Mouse (Mus musculus): ENCODE results near the gene Galnt9. TPM values are rescaled to one million over a fixed set of nuclear protein-coding genes. Genes with fewer than 3 reads are reported as not detected.

Gene Galnt9
- polyA plus RNA-seq, 1 experiment from 2014 or later: not detected

GRCm38 (mm10) chr5:110545311-110545710, 1.2 kb downstream of the Galnt9 start:
- Histone ChIP-seq H3K9me3 (replicated peaks) (no peaks in the 10 kb centered on the region), H3K36me3 (no peaks in the 10 kb centered on the region), H3K4me3 (no peak overlapping the region), H3K27ac (no peak overlapping the region), H3K27me3 (ENCODE audit: low read depth, poor library complexity, severe bottlenecking) (peaks cover 83% of the 10 kb centered on the region), H3K4me1 (peaks cover 12% of the 10 kb centered on the region)
- WGBS: 82% methylated on average over 7 of the region's 7 CpGs
- DNase-seq (ENCODE audit: low spot score): no peak

DNA sequence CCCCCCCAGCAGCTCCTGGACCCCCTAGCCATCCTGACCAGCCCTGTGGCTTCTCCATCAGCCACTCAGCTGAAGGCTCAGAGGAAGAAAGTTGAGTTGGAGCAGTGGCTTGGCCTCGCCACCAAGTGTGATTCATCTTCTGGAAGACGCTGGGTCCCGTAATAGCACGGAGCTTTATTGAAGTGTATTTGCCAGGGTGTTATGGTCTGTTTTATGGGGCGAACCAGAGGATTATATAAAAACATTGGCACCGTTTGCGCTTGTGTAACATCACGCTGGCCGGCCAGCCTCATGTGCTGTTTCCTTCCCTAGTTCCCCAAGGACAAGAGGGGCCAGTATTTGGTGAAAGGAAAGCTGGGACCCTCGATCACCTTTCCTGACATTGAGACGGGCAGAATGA, 2.0 kb downstream of the Galnt9 start:
- Histone ChIP-seq H3K4me1 (peaks cover 12% of the 10 kb centered on the region), H3K27me3 (ENCODE audit: low read depth, poor library complexity, severe bottlenecking) (peaks cover 83% of the 10 kb centered on the region), H3K4me3 (no peak overlapping the region), H3K9me3 (replicated peaks) (no peaks in the 10 kb centered on the region), H3K27ac (no peak overlapping the region), H3K36me3 (no peaks in the 10 kb centered on the region)
- 88% methylated on average over 11 of the region's 11 CpGs for WGBS
- no peak for DNase-seq (ENCODE audit: low spot score)

DNA sequence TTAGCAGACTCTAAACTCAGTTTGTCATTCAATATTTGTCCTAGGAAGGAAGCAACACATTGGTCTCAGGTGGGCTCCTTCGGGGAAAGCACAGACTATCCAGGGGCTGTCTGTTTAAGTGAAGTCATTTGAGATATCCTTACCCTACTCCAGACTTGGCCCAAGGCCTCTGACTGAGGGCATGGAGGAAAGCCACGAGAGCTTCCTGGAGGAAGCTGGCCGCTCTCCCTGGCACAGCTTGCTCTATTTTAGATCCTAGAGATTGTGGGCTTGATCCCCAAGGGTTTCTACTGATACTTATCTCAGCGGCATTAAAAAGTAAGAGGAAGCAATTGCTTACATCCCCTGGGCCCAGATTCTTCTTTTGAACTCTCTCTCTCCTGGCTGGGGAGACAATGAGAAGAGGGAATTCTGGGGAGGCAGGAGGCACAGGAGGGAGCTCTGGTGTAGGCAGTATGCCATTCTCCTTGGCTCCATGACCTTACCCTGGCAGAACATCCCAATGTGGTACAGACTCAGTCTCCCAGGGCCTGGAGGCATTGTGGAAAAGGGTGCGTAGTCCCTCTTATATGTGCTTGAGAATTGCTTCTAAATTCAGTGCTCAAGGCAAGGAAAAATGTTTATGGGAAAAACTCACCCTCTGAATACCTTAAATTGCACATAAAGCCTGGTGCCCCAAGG, 2.7 kb downstream of the Galnt9 start:
- DNase-seq (ENCODE audit: low spot score): no peak
- Histone ChIP-seq H3K4me1 (peaks cover 12% of the 10 kb centered on the region), H3K36me3 (no peaks in the 10 kb centered on the region), H3K27me3 (ENCODE audit: low read depth, poor library complexity, severe bottlenecking) (peaks cover 78% of the 10 kb centered on the region), H3K9me3 (replicated peaks) (no peaks in the 10 kb centered on the region), H3K4me3 (no peak overlapping the region), H3K27ac (no peak overlapping the region)
- WGBS: 79% methylated on average over 5 of the region's 5 CpGs

GRCm38 (mm10) chr5:110548446-110548845, 4.3 kb downstream of the Galnt9 start:
- no peak overlapping the region for H3K4me3 ChIP-seq
- WGBS: 55% methylated on average over 7 of the region's 7 CpGs
- no peak for DNase-seq (ENCODE audit: low spot score)
- no peaks in the 10 kb centered on the region for H3K9me3 ChIP-seq (replicated peaks)
- peaks cover 62% of the 10 kb centered on the region for H3K27me3 ChIP-seq (ENCODE audit: low read depth, poor library complexity, severe bottlenecking)
- peaks cover 12% of the 10 kb centered on the region for H3K4me1 ChIP-seq
- H3K36me3 ChIP-seq: no peaks in the 10 kb centered on the region
- H3K27ac ChIP-seq: no peak overlapping the region

- H3K4me3 ChIP-seq: no peak overlapping the region
- H3K27me3 ChIP-seq (ENCODE audit: low read depth, poor library complexity, severe bottlenecking): peaks cover 45% of the 10 kb centered on the region
- no peaks in the 10 kb centered on the region for H3K9me3 ChIP-seq (replicated peaks)
- DNase-seq (ENCODE audit: low spot score): no peak
- no peaks in the 10 kb centered on the region for H3K36me3 ChIP-seq
- 87% methylated on average over 2 of the region's 2 CpGs for WGBS
- no peak overlapping the region for H3K27ac ChIP-seq
- no peaks in the 10 kb centered on the region for H3K4me1 ChIP-seq
Observed at GRCm38 (mm10) chr5:110550189-110550588, 6.0 kb downstream of the Galnt9 start.

- 14% methylated on average over 4 of the region's 4 CpGs for WGBS
- no peak for DNase-seq (ENCODE audit: low spot score)
- Histone ChIP-seq H3K9me3 (replicated peaks) (no peaks in the 10 kb centered on the region), H3K4me1 (no peaks in the 10 kb centered on the region), H3K27ac (no peak overlapping the region), H3K36me3 (no peaks in the 10 kb centered on the region), H3K27me3 (ENCODE audit: low read depth, poor library complexity, severe bottlenecking) (peaks cover 38% of the 10 kb centered on the region), H3K4me3 (no peak overlapping the region)
Observed at GRCm38 (mm10) chr5:110550841-110551240, 6.7 kb downstream of the Galnt9 start.

GRCm38 (mm10) chr5:110552005-110552404, 7.8 kb downstream of the Galnt9 start:
- peaks cover 27% of the 10 kb centered on the region for H3K27me3 ChIP-seq (ENCODE audit: low read depth, poor library complexity, severe bottlenecking)
- 74% methylated on average over 3 of the region's 3 CpGs for WGBS
- H3K9me3 ChIP-seq (replicated peaks): no peaks in the 10 kb centered on the region
- H3K4me3 ChIP-seq: no peak overlapping the region
- no peaks in the 10 kb centered on the region for H3K36me3 ChIP-seq
- H3K27ac ChIP-seq: no peak overlapping the region
- no peak for DNase-seq (ENCODE audit: low spot score)
- H3K4me1 ChIP-seq: no peaks in the 10 kb centered on the region

- WGBS: 82% methylated on average over 4 of the region's 4 CpGs
- Histone ChIP-seq H3K9me3 (replicated peaks) (no peaks in the 10 kb centered on the region), H3K27ac (no peak overlapping the region), H3K27me3 (ENCODE audit: low read depth, poor library complexity, severe bottlenecking) (peaks cover 14% of the 10 kb centered on the region), H3K4me1 (no peaks in the 10 kb centered on the region), H3K36me3 (no peaks in the 10 kb centered on the region), H3K4me3 (no peak overlapping the region)
- DNase-seq (ENCODE audit: low spot score): no peak
Observed at GRCm38 (mm10) chr5:110553315-110553714, 9.2 kb downstream of the Galnt9 start.

DNA sequence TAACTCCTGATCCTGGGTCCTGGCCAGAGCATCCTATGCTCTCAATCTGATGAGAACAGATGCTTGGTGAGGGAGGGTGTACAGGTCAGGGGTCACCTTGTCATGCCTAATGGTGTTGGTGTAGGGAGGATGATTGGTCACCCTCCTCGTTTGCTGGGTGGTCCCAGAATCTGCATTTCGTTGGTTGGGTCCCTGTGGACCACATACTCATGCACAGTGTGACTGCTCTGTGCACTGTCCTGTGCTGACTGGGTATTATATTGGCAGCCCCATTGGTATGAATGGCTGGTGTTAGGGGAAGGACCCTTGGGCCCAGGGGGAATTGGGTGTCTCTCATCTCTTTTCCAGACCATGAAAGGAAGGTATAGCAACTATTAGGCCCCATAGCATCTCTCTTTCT, 11.0 kb downstream of the Galnt9 start:
- whole genome bisulfite sequencing: 80% methylated on average over 2 of the region's 2 CpGs
- Histone ChIP-seq H3K4me3 (no peak overlapping the region), H3K36me3 (no peaks in the 10 kb centered on the region), H3K27ac (no peak overlapping the region), H3K27me3 (ENCODE audit: low read depth, poor library complexity, severe bottlenecking) (no peaks in the 10 kb centered on the region; the same call in 1 of the 2 replicates), H3K9me3 (replicated peaks) (no peaks in the 10 kb centered on the region), H3K4me1 (no peaks in the 10 kb centered on the region)
- no peak for DNase-seq (ENCODE audit: low spot score)

DNA sequence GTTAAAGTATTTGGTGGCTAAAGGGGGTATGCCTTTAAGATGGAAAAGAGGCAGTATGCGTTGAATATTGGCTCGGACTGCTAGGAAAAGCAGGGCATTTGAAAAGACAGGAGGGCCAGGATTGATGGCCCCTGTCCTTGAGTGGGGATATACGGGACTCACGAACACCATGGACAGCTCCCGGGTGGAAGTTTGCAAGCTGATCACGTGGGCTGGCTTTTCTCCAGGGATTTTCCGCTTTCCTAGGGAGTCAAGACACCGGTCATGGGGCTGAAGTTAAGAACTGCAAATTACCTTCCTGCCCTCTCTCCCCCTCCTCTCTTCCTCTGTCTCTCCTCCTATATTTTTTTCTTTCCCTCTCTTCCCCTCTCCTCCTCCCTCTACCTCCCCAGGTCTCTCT, 14.2 kb downstream of the Galnt9 start:
- peak; percentile 57 for DNase-seq (ENCODE audit: low spot score)
- Histone ChIP-seq H3K27ac (no peak overlapping the region), H3K4me1 (no peaks in the 10 kb centered on the region), H3K27me3 (ENCODE audit: low read depth, poor library complexity, severe bottlenecking) (no peaks in the 10 kb centered on the region), H3K9me3 (replicated peaks) (no peaks in the 10 kb centered on the region), H3K4me3 (no peak overlapping the region), H3K36me3 (no peaks in the 10 kb centered on the region)
- 9% methylated on average over 8 of the region's 8 CpGs for WGBS

GRCm38 (mm10) chr5:110559679-110560078, 15.5 kb downstream of the Galnt9 start:
- Histone ChIP-seq H3K27me3 (ENCODE audit: low read depth, poor library complexity, severe bottlenecking) (no peaks in the 10 kb centered on the region), H3K4me3 (no peak overlapping the region), H3K27ac (no peak overlapping the region), H3K36me3 (no peaks in the 10 kb centered on the region), H3K9me3 (replicated peaks) (no peaks in the 10 kb centered on the region), H3K4me1 (no peaks in the 10 kb centered on the region)
- no peak for DNase-seq (ENCODE audit: low spot score)
- 95% methylated on average over 8 of the region's 8 CpGs for WGBS

- Histone ChIP-seq H3K4me1 (peaks cover 8% of the 10 kb centered on the region), H3K4me3 (no peak overlapping the region), H3K9me3 (replicated peaks) (no peaks in the 10 kb centered on the region), H3K36me3 (no peaks in the 10 kb centered on the region), H3K27ac (no peak overlapping the region), H3K27me3 (ENCODE audit: low read depth, poor library complexity, severe bottlenecking) (no peaks in the 10 kb centered on the region)
- no peak for DNase-seq (ENCODE audit: low spot score)
- 86% methylated on average over 16 of the region's 16 CpGs for WGBS
Observed at GRCm38 (mm10) chr5:110562741-110563326, 18.7 kb downstream of the Galnt9 start.

DNA sequence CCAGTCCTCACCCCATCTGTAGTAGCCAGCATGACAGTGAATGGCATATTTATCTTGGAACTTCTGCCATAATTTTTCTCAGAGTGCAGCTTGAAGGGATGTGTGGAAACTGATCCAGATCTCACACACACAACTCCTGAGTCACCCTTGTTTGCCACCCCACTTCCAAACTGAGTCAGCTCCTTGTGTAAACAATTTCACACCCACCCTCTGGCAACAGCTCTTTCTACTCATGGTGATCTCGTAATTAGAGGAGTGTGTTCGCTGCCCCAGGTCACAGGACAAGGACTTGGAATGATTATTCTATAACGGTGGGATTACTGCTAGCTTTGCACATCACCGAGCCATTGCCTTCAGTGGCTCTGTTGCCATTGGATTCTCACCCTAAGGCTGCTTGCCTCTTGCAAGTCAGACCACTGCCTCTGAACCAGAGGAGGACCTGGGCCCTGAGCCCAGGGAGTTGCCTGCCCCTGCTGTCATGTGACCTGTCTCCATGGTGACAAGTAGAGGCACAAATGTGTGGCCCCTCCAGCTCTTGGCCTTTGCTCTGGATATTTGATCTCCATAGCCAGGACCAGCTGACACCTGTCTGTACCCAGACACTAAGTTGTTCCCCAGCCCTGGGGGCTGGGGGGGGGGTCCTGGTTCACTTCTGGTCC, 21.0 kb downstream of the Galnt9 start:
- Histone ChIP-seq H3K27ac (no peak overlapping the region), H3K9me3 (replicated peaks) (no peaks in the 10 kb centered on the region), H3K36me3 (no peaks in the 10 kb centered on the region), H3K4me1 (peaks cover 8% of the 10 kb centered on the region), H3K4me3 (no peak overlapping the region), H3K27me3 (ENCODE audit: low read depth, poor library complexity, severe bottlenecking) (no peaks in the 10 kb centered on the region)
- WGBS: 63% methylated on average over 4 of the region's 4 CpGs
- no peak for DNase-seq (ENCODE audit: low spot score)

Data from limb, embryonic 10.5 days (tissue).